Mouse (Mus musculus): Measurements from ENCODE around the gene Sirt2.

GRCm38 (mm10) chr7:28799994-28800393, 33.5 kb downstream of the Sirt2 start:
- TF ChIP-seq CTCF (IDR thresholded peaks at IDR 0.05; ENCODE audit: low read depth) = no peak
- no peak for TF ChIP-seq EP300 (IDR thresholded peaks at IDR 0.05; ENCODE audit: low read depth)
